Mouse (Mus musculus): ENCODE results near the gene Stk25. TPM values are rescaled to one million over a fixed set of nuclear protein-coding genes. Genes with fewer than 3 reads are reported as not detected.

The Stk25 gene
- polyA plus RNA-seq, 1 experiment from 2014 or later, result 148 TPM

GRCm38 (mm10) chr1:93689901-93690496 is 31.5 kb upstream of the Stk25 start:
- H3K4me3 ChIP-seq (ENCODE audit: low read depth, low read length), result no peak overlapping the region
- WGBS, result 80% methylated on average over 7 of the region's 7 CpGs
- TF ChIP-seq CTCF (IDR thresholded peaks at IDR 0.05), result no peak
- TF ChIP-seq EP300 (IDR thresholded peaks at IDR 0.05), result no peak
- no peak overlapping the region for H3K4me2 ChIP-seq (replicated peaks; ENCODE audit: low read depth, low read length)
- no peaks in the 10 kb centered on the region for H3K27me3 ChIP-seq (replicated peaks; ENCODE audit: insufficient read depth, low read length)
- DNase-seq (ENCODE audit: low spot score) (no peak), ATAC-seq (no peak)
- no peak overlapping the region for H3K27ac ChIP-seq (ENCODE audit: low read length)
- H3K9ac ChIP-seq (replicated peaks; ENCODE audit: low read depth), result no peak overlapping the region
- no peaks in the 10 kb centered on the region for H3K9me3 ChIP-seq (ENCODE audit: low read length)
- no peaks in the 10 kb centered on the region for H3K4me1 ChIP-seq (ENCODE audit: insufficient read depth, low read depth, low read length)
- no peaks in the 10 kb centered on the region for H3K36me3 ChIP-seq (ENCODE audit: insufficient read depth, low read length)

GRCm38 (mm10) chr1:93688154-93688553 is 29.7 kb upstream of the Stk25 start:
- no peaks in the 10 kb centered on the region for H3K36me3 ChIP-seq (ENCODE audit: insufficient read depth, low read length)
- no peaks in the 10 kb centered on the region for H3K9me3 ChIP-seq (ENCODE audit: low read length)
- no peak overlapping the region for H3K4me3 ChIP-seq (ENCODE audit: low read depth, low read length)
- no peak for DNase-seq (ENCODE audit: low spot score)
- 59% methylated on average over 8 of the region's 8 CpGs for WGBS
- H3K27ac ChIP-seq (ENCODE audit: low read length), result no peak overlapping the region
- H3K4me2 ChIP-seq (replicated peaks; ENCODE audit: low read depth, low read length), result no peak overlapping the region
- TF ChIP-seq EP300 (IDR thresholded peaks at IDR 0.05) (no peak), CTCF (IDR thresholded peaks at IDR 0.05) (peak; percentile 19; the same call in 1 of the 2 replicates)
- no peaks in the 10 kb centered on the region for H3K4me1 ChIP-seq (ENCODE audit: insufficient read depth, low read depth, low read length)
- ATAC-seq, result 0 out of 2 replicates have a peak, but pooled peaks have one; percentile 6
- H3K27me3 ChIP-seq (replicated peaks; ENCODE audit: insufficient read depth, low read length), result no peaks in the 10 kb centered on the region
- no peak overlapping the region for H3K9ac ChIP-seq (replicated peaks; ENCODE audit: low read depth)

GRCm38 (mm10) chr1:93686961-93687320 is 28.5 kb upstream of the Stk25 start:
- Histone ChIP-seq H3K36me3 (ENCODE audit: insufficient read depth, low read length) (no peaks in the 10 kb centered on the region), H3K4me3 (ENCODE audit: low read depth, low read length) (peak overlapping the region; percentile 62; the same call in 1 of the 2 replicates), H3K4me1 (ENCODE audit: insufficient read depth, low read depth, low read length) (no peaks in the 10 kb centered on the region), H3K4me2 (replicated peaks; ENCODE audit: low read depth, low read length) (peak overlapping the region; percentile 62), H3K27me3 (replicated peaks; ENCODE audit: insufficient read depth, low read length) (no peaks in the 10 kb centered on the region), H3K9ac (replicated peaks; ENCODE audit: low read depth) (no peak overlapping the region), H3K27ac (ENCODE audit: low read length) (no peak overlapping the region), H3K9me3 (ENCODE audit: low read length) (no peaks in the 10 kb centered on the region)
- no peak for DNase-seq (ENCODE audit: low spot score)
- WGBS, result 25% methylated on average over 3 of the region's 3 CpGs
- no peak for ATAC-seq
- TF ChIP-seq CTCF (IDR thresholded peaks at IDR 0.05) (no peak), EP300 (IDR thresholded peaks at IDR 0.05) (no peak)

- ATAC-seq (peak; percentile 82), DNase-seq (ENCODE audit: low spot score) (peak; percentile 75)
- Histone ChIP-seq H3K9me3 (ENCODE audit: low read length) (no peaks in the 10 kb centered on the region), H3K9ac (replicated peaks; ENCODE audit: low read depth) (peak overlapping the region; percentile 2; the same call in 1 of the 2 replicates), H3K36me3 (ENCODE audit: insufficient read depth, low read length) (no peaks in the 10 kb centered on the region), H3K4me2 (replicated peaks; ENCODE audit: low read depth, low read length) (peak overlapping the region; percentile 62), H3K27ac (ENCODE audit: low read length) (no peak overlapping the region), H3K27me3 (replicated peaks; ENCODE audit: insufficient read depth, low read length) (no peaks in the 10 kb centered on the region), H3K4me3 (ENCODE audit: low read depth, low read length) (peak overlapping the region; percentile 62), H3K4me1 (ENCODE audit: insufficient read depth, low read depth, low read length) (no peaks in the 10 kb centered on the region)
- TF ChIP-seq EP300 (IDR thresholded peaks at IDR 0.05), result no peak
- peak; percentile 69 for TF ChIP-seq CTCF (IDR thresholded peaks at IDR 0.05)
- WGBS, result 2% methylated on average over 51 of the region's 51 CpGs
These were observed 27.9 kb upstream of the Stk25 start for GRCm38 (mm10) chr1:93686245-93686960.

DNA sequence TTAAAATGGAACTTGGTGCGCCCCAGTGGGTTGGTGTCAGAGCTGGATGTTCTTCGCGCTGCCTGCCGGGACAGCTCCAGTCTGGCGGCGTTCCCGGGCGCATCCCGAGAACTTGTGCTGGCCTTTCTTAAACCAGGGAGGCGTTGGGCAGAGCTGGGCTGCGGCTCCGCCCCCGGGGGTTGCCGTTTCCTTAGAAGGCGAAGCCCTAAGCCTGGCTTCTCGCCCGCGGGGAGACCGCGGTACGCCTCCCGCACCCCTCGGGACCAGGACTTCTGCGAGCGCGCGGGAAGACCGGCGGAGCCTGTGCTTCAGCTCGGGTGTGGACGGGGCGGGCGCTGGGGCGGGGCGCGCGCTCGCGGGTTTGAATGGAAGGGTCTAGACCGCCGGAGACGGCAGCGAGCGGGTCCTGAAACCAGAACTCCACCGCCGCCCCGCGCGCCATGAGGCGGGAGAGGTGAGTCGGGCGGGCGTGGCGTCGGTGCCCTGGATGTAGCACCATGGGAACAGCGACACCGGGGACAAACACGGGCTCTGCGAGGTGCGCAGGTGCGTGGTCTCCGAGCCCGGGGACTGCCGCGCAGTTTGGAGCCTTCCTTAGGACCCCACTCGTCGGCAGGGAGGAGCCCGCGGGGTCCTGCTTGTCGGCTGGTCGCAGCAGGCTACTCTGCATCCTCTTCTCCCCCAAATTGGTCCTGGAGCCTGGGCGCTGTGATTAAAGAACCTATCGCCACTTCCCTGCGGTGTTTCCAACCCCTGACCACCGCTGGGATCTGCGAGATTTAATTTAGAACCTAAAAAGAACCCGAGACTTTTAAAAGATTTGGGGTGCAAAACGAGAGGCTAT is 27.2 kb upstream of the Stk25 start, which contains the start of gene Bok:
TSS of gene Bok (plus strand) at position 260 of the 844 bp plus-strand sequence.
- Histone ChIP-seq H3K9ac (replicated peaks; ENCODE audit: low read depth) (peak within 1 kb of the TSS; percentile 8; the same call in 1 of the 2 replicates), H3K4me2 (replicated peaks; ENCODE audit: low read depth, low read length) (peak within 1 kb of the TSS; percentile 62), H3K27ac (ENCODE audit: low read length) (no peak within 1 kb of the TSS), H3K36me3 (ENCODE audit: insufficient read depth, low read length) (no peaks in the 10 kb centered on the region), H3K9me3 (ENCODE audit: low read length) (no peaks in the 10 kb centered on the region), H3K4me3 (ENCODE audit: low read depth, low read length) (peak within 1 kb of the TSS; percentile 62), H3K27me3 (replicated peaks; ENCODE audit: insufficient read depth, low read length) (no peaks in the 10 kb centered on the region), H3K4me1 (ENCODE audit: insufficient read depth, low read depth, low read length) (no peaks in the 10 kb centered on the region)
- TF ChIP-seq EP300 (IDR thresholded peaks at IDR 0.05) (no peak), CTCF (IDR thresholded peaks at IDR 0.05) (no peak; the same call in none of the 2 replicates)
- ATAC-seq, result peak; percentile 66
- 1% methylated on average over 61 of the region's 78 CpGs for WGBS
- peak; percentile 80 for DNase-seq (ENCODE audit: low spot score)
